Mouse (Mus musculus) MEL (cell line): ENCODE results near the gene 1700042G07Rik. TPM values are rescaled to one million over a fixed set of nuclear protein-coding genes. Genes with fewer than 3 reads are reported as not detected.
A peak's percentile ranks its signal among the peaks of the same experiment; 100 is the strongest.

ENCODE experiments used
- DNase-seq: peaks from one replicate; pipeline ENCODE4 v3.0.0; 2011; ENCODE audit warnings: low read depth, low spot score
- H3K27ac ChIP-seq: 2 replicates; pipeline ENCODE4 v1.5.1; 2012; ENCODE audit warnings: low read depth, mild to moderate bottlenecking, control low read depth, low read length, moderate library complexity; ENCODE audit not compliant: control insufficient read depth
- H3K27me3 ChIP-seq, 2 experiments: fragments of 150-350 bp in 1 of 2; sonication (generic) in 1 of 2; 2 replicates each; pipeline ENCODE4 v1.6.1; 2012; ENCODE audit warnings: low read length in 2 of 2, mild to moderate bottlenecking in 2 of 2, improper control_type of control experiment in 1 of 2, moderate library complexity in 1 of 2; ENCODE audit not compliant: insufficient read depth in 2 of 2, control insufficient read depth in 1 of 2
- H3K36me3 ChIP-seq, 2 experiments: 2 replicates each; pipeline ENCODE4 v1.6.1; 2012 to 2014; ENCODE audit warnings: low read length in 2 of 2, improper control_type of control experiment in 1 of 2, inconsistent platforms in 1 of 2, mild to moderate bottlenecking in 1 of 2; ENCODE audit not compliant: insufficient read depth in 2 of 2, control insufficient read depth in 1 of 2
- H3K4me1 ChIP-seq, 2 experiments: fragments of 150-350 bp in 1 of 2; sonication (generic) in 1 of 2; 2 replicates each; pipeline ENCODE4 v1.6.1; 2012; ENCODE audit warnings: low read length in 2 of 2, improper control_type of control experiment in 1 of 2, mild to moderate bottlenecking in 1 of 2; ENCODE audit not compliant: insufficient read depth in 2 of 2, control insufficient read depth in 1 of 2
- H3K4me3 ChIP-seq, 2 experiments: fragments of 150-350 bp in 1 of 2; sonication (generic) in 1 of 2; 2 replicates each; pipeline ENCODE4 v1.5.1; 2012; ENCODE audit warnings: low read depth in 2 of 2, low read length in 2 of 2, mild to moderate bottlenecking in 2 of 2, moderate library complexity in 2 of 2, control low read depth in 1 of 2, improper control_type of control experiment in 1 of 2; ENCODE audit not compliant: control insufficient read depth in 1 of 2, insufficient read depth in 1 of 2
- H3K79me2 ChIP-seq: 2 replicates; pipeline ENCODE4 v1.6.1; 2012; ENCODE audit warnings: mild to moderate bottlenecking, low read length, moderate library complexity; ENCODE audit not compliant: control insufficient read depth, poor library complexity, insufficient read depth
- H3K9ac ChIP-seq: 2 replicates; pipeline ENCODE4 v1.6.1; 2012; ENCODE audit warnings: low read depth, mild to moderate bottlenecking, control low read depth, low read length, moderate library complexity; ENCODE audit not compliant: control insufficient read depth, poor library complexity, severe bottlenecking
- H3K9me3 ChIP-seq: fragments of 150-350 bp; sonication (generic); replicated peaks from 2 replicates; pipeline ENCODE4 v1.6.1; 2012; ENCODE audit warnings: mild to moderate bottlenecking, low read length, improper control_type of control experiment, moderate library complexity; ENCODE audit not compliant: insufficient read depth
- CHD2 ChIP-seq: IDR thresholded peaks from 2 replicates; pipeline ENCODE4 v1.6.1; 2011; ENCODE audit warnings: low read length, improper control_type of control experiment
- CTCF ChIP-seq, 3 experiments: IDR thresholded peaks in 2 of 3; conservative IDR thresholded peaks in 1 of 3; 2 replicates each; pipeline ENCODE4 v1.5.1; 2011 to 2012; ENCODE audit warnings: low read length in 3 of 3, low read depth in 2 of 3, mild to moderate bottlenecking in 2 of 3, improper control_type of control experiment in 1 of 3, inconsistent platforms in 1 of 3, mixed read lengths in 1 of 3, moderate library complexity in 1 of 3; ENCODE audit not compliant: control insufficient read depth in 1 of 3, insufficient read depth in 1 of 3, poor library complexity in 1 of 3, severe bottlenecking in 1 of 3
- E2F4 ChIP-seq: IDR thresholded peaks from 2 replicates; pipeline ENCODE4 v1.6.1; 2011; ENCODE audit warnings: low read depth, low read length, improper control_type of control experiment, borderline replicate concordance
- ELF1 ChIP-seq: IDR thresholded peaks from 2 replicates; pipeline ENCODE4 v1.6.1; 2014; ENCODE audit warnings: low read depth, mild to moderate bottlenecking, inconsistent platforms, low read length, improper control_type of control experiment, moderate library complexity
- EP300 ChIP-seq, 2 experiments: IDR thresholded peaks; 2 replicates each; pipeline ENCODE4 v1.6.1; 2011; ENCODE audit warnings: improper control_type of control experiment in 2 of 2, low read length in 2 of 2, low read depth in 1 of 2, mild to moderate bottlenecking in 1 of 2
- ETS1 ChIP-seq: IDR thresholded peaks from 2 replicates; pipeline ENCODE4 v1.6.1; 2012; ENCODE audit warnings: low read depth, mild to moderate bottlenecking, inconsistent platforms, low read length, improper control_type of control experiment, moderate library complexity
- GABPA ChIP-seq: IDR thresholded peaks from 2 replicates; pipeline ENCODE4 v1.6.1; 2012; ENCODE audit warnings: low read depth, mild to moderate bottlenecking, inconsistent platforms, low read length, improper control_type of control experiment, moderate library complexity
- GATA1 ChIP-seq: IDR thresholded peaks from 2 replicates; pipeline ENCODE4 v1.6.1; 2011; ENCODE audit warnings: low read depth, low read length, improper control_type of control experiment
- HCFC1 ChIP-seq: IDR thresholded peaks from 2 replicates; pipeline ENCODE4 v1.6.1; 2012; ENCODE audit warnings: low read depth, mild to moderate bottlenecking, inconsistent platforms, low read length, improper control_type of control experiment, moderate library complexity
- JUND ChIP-seq: IDR thresholded peaks from 2 replicates; pipeline ENCODE4 v1.6.1; 2011; ENCODE audit warnings: low read depth, mild to moderate bottlenecking, improper control_type of control experiment, low read length
- KAT2A ChIP-seq: conservative IDR thresholded peaks from 2 replicates; pipeline ENCODE4 v1.6.1; 2012; ENCODE audit warnings: low read depth, low read length, improper control_type of control experiment, inconsistent platforms
- MAZ ChIP-seq: IDR thresholded peaks from 2 replicates; pipeline ENCODE4 v1.6.1; 2012; ENCODE audit warnings: low read depth, mild to moderate bottlenecking, inconsistent platforms, low read length, improper control_type of control experiment
- MEF2A ChIP-seq: IDR thresholded peaks from 2 replicates; pipeline ENCODE4 v1.6.1; 2014; ENCODE audit warnings: low read depth, mild to moderate bottlenecking, inconsistent platforms, low read length, improper control_type of control experiment; ENCODE audit not compliant: poor library complexity, insufficient replicate concordance, severe bottlenecking; ENCODE audit errors: extremely low read depth
- MXI1 ChIP-seq: IDR thresholded peaks from 2 replicates; pipeline ENCODE4 v1.6.1; 2011; ENCODE audit warnings: mild to moderate bottlenecking, low read depth, low read length, improper control_type of control experiment
- MYB ChIP-seq: IDR thresholded peaks from 2 replicates; pipeline ENCODE4 v1.6.1; 2011; ENCODE audit warnings: mild to moderate bottlenecking, low read depth, low read length, improper control_type of control experiment
- MYC ChIP-seq: IDR thresholded peaks from 2 replicates; pipeline ENCODE4 v1.6.1; 2011; ENCODE audit warnings: low read depth, mild to moderate bottlenecking, low read length, improper control_type of control experiment, moderate library complexity
- NELFE ChIP-seq: IDR thresholded peaks from 2 replicates; pipeline ENCODE4 v1.6.1; 2011; ENCODE audit warnings: low read depth, low read length, improper control_type of control experiment
- NRF1 ChIP-seq: IDR thresholded peaks from 2 replicates; pipeline ENCODE4 v1.6.1; 2014; ENCODE audit warnings: low read depth, mild to moderate bottlenecking, inconsistent platforms, low read length, improper control_type of control experiment, moderate library complexity; ENCODE audit not compliant: poor library complexity, insufficient read depth, severe bottlenecking
- POLR2A ChIP-seq, 2 experiments: IDR thresholded peaks; 2 replicates each; pipeline ENCODE4 v1.6.1; 2011 to 2012; ENCODE audit warnings: low read length in 2 of 2, mild to moderate bottlenecking in 2 of 2, control low read depth in 1 of 2, improper control_type of control experiment in 1 of 2, low read depth in 1 of 2, moderate library complexity in 1 of 2; ENCODE audit not compliant: control insufficient read depth in 1 of 2, insufficient read depth in 1 of 2, poor library complexity in 1 of 2
- POLR2AphosphoS2 ChIP-seq: IDR thresholded peaks from 2 replicates; pipeline ENCODE4 v1.6.1; 2011; ENCODE audit warnings: low read length, improper control_type of control experiment
- RCOR1 ChIP-seq: IDR thresholded peaks from 2 replicates; pipeline ENCODE4 v1.6.1; 2012; ENCODE audit warnings: low read depth, mild to moderate bottlenecking, inconsistent platforms, low read length, improper control_type of control experiment
- SIN3A ChIP-seq: IDR thresholded peaks from 2 replicates; pipeline ENCODE4 v1.6.1; 2012; ENCODE audit warnings: low read length, improper control_type of control experiment, inconsistent platforms
- SMC3 ChIP-seq: IDR thresholded peaks from 2 replicates; pipeline ENCODE4 v1.6.1; 2011; ENCODE audit warnings: low read depth, low read length, improper control_type of control experiment
- TBP ChIP-seq: IDR thresholded peaks from 2 replicates; pipeline ENCODE4 v1.8.0; 2011; ENCODE audit warnings: low read depth, low read length, improper control_type of control experiment
- TCF12 ChIP-seq: IDR thresholded peaks from 2 replicates; pipeline ENCODE4 v1.6.1; 2014; ENCODE audit warnings: low read depth, mild to moderate bottlenecking, inconsistent platforms, low read length, improper control_type of control experiment, moderate library complexity
- UBTF ChIP-seq: IDR thresholded peaks from 2 replicates; pipeline ENCODE4 v1.6.1; 2012; ENCODE audit warnings: low read depth, mild to moderate bottlenecking, inconsistent platforms, low read length, improper control_type of control experiment, moderate library complexity, borderline replicate concordance; ENCODE audit not compliant: insufficient read depth
- USF2 ChIP-seq, 2 experiments: IDR thresholded peaks; 2 replicates each; pipeline ENCODE4 v1.6.1; 2011 to 2012; ENCODE audit warnings: improper control_type of control experiment in 2 of 2, low read length in 2 of 2, borderline replicate concordance in 1 of 2, inconsistent platforms in 1 of 2, low read depth in 1 of 2, mild to moderate bottlenecking in 1 of 2; ENCODE audit not compliant: insufficient read depth in 1 of 2
- ZC3H11A ChIP-seq: IDR thresholded peaks from 2 replicates; pipeline ENCODE4 v1.6.1; 2012; ENCODE audit warnings: low read depth, mild to moderate bottlenecking, inconsistent platforms, low read length, improper control_type of control experiment
- ZKSCAN1 ChIP-seq: IDR thresholded peaks from 2 replicates; pipeline ENCODE4 v1.6.1; 2012; ENCODE audit warnings: low read depth, mild to moderate bottlenecking, inconsistent platforms, low read length, improper control_type of control experiment, moderate library complexity
- ZMIZ1 ChIP-seq: IDR thresholded peaks from 2 replicates; pipeline ENCODE4 v1.6.1; 2012; ENCODE audit warnings: low read depth, mild to moderate bottlenecking, inconsistent platforms, low read length, improper control_type of control experiment, moderate library complexity
- ZNF384 ChIP-seq: IDR thresholded peaks from 2 replicates; pipeline ENCODE4 v1.6.1; 2012; ENCODE audit warnings: low read depth, mild to moderate bottlenecking, inconsistent platforms, low read length, improper control_type of control experiment
- polyA plus RNA-seq, 2 experiments: library from polyadenylated mRNA; stranded (reverse) in 1 of 2; unstranded in 1 of 2; fragments of >175 nt in 1 of 2; fragments of >200 nt in 1 of 2; gene quantifications; 2 replicates each; pipeline versions ENCODE4 v1.2.1 to v1.2.4; 2012; ENCODE audit warnings: low replicate concordance in 2 of 2, low read depth in 1 of 2; ENCODE audit not compliant: insufficient read length in 2 of 2, insufficient read depth in 1 of 2, missing spikeins in 1 of 2
- total RNA-seq: library from RNA; depleted of rRNA; stranded (reverse); fragments of 300-350 nt; gene quantifications from 2 replicates; pipeline ENCODE4 v1.2.3, GENCODE M21; 2012

1700042G07Rik gene
- total and polyA plus RNA-seq, 3 experiments: not detected

- no peaks in the 10 kb centered on the region for H3K27me3 ChIP-seq
- no peak for TF ChIP-seq JUND
- no peak for TF ChIP-seq SIN3A
- no peak for TF ChIP-seq TBP
- TF ChIP-seq KAT2A: no peak
- no peak for TF ChIP-seq ZNF384
- TF ChIP-seq MEF2A: no peak
- no peak for TF ChIP-seq NELFE
- TF ChIP-seq SMC3: no peak
- no peak for TF ChIP-seq POLR2AphosphoS2
- TF ChIP-seq UBTF: no peak
- no peak for TF ChIP-seq GABPA
- no peak for TF ChIP-seq RCOR1
- no peak for TF ChIP-seq ELF1
- TF ChIP-seq MAZ: no peak
- no peak for TF ChIP-seq TCF12
- TF ChIP-seq CHD2: no peak
- no peak for TF ChIP-seq ZMIZ1
- no peak for TF ChIP-seq HCFC1
- TF ChIP-seq CTCF (IDR thresholded peaks at IDR 0.05 in 2 of 3, conservative IDR thresholded peaks at IDR 0.05 in 1 of 3; ENCODE audit: control insufficient read depth in 1 of 3, insufficient read depth in 1 of 3, low read depth in 2 of 3, low read length in 3 of 3, poor library complexity in 1 of 3, severe bottlenecking in 1 of 3): no peak
- no peak for TF ChIP-seq NRF1
- H3K27ac ChIP-seq: peak overlapping the region; percentile 92; the same call in 1 of the 2 replicates
- H3K4me3 ChIP-seq: peak overlapping the region; percentile 75 to 96
- peak; percentile 44 for DNase-seq
- H3K4me1 ChIP-seq: peaks cover 4 to 8% of the 10 kb centered on the region in 2 experiments; a peak in 3 of 4 replicates
- peak overlapping the region; percentile 95 for H3K9ac ChIP-seq
- H3K36me3 ChIP-seq: peaks cover 0 to 8% of the 10 kb centered on the region in 2 experiments; a peak in 2 of 4 replicates
- H3K79me2 ChIP-seq: peaks cover 4% of the 10 kb centered on the region; the same call in 1 of the 2 replicates
- H3K9me3 ChIP-seq: no peaks in the 10 kb centered on the region
Measured at GRCm38 (mm10) chr4:116220071-116220650, 47.0 kb downstream of the 1700042G07Rik start.

GRCm38 (mm10) chr4:116220780-116221139 lies 47.6 kb downstream of the 1700042G07Rik start:
- H3K4me1 ChIP-seq: peaks cover 4 to 8% of the 10 kb centered on the region in 2 experiments; a peak in 3 of 4 replicates
- peaks cover 0 to 8% of the 10 kb centered on the region in 2 experiments; a peak in 2 of 4 replicates for H3K36me3 ChIP-seq
- H3K27ac ChIP-seq: peak overlapping the region; percentile 92
- TF ChIP-seq ETS1: no peak
- TF ChIP-seq SIN3A: no peak
- TF ChIP-seq MYB: no peak
- TF ChIP-seq UBTF: no peak
- no peak for TF ChIP-seq ZNF384
- no peak for TF ChIP-seq EP300 (IDR thresholded peaks at IDR 0.05; ENCODE audit: low read depth in 1 of 2, low read length in 2 of 2)
- TF ChIP-seq GABPA: no peak
- TF ChIP-seq E2F4: no peak
- TF ChIP-seq NELFE: peak; percentile 64
- no peak for TF ChIP-seq RCOR1
- no peak for TF ChIP-seq JUND
- no peak for TF ChIP-seq USF2 (IDR thresholded peaks at IDR 0.05; ENCODE audit: borderline replicate concordance in 1 of 2, insufficient read depth in 1 of 2, low read depth in 1 of 2, low read length in 2 of 2)
- TF ChIP-seq ZC3H11A: no peak
- TF ChIP-seq POLR2A (IDR thresholded peaks at IDR 0.05; ENCODE audit: control insufficient read depth in 1 of 2, insufficient read depth in 1 of 2, low read depth in 1 of 2, low read length in 2 of 2, poor library complexity in 1 of 2): peak in 1 of 2 experiments; percentile 70
- no peak for TF ChIP-seq MYC
- peak; percentile 33; the same call in 1 of the 2 replicates for TF ChIP-seq MXI1
- TF ChIP-seq ELF1: 0 out of 2 replicates have a peak, but pooled peaks have one; percentile 36
- no peak for TF ChIP-seq ZKSCAN1
- no peak for TF ChIP-seq GATA1
- TF ChIP-seq CTCF (IDR thresholded peaks at IDR 0.05 in 2 of 3, conservative IDR thresholded peaks at IDR 0.05 in 1 of 3; ENCODE audit: control insufficient read depth in 1 of 3, insufficient read depth in 1 of 3, low read depth in 2 of 3, low read length in 3 of 3, poor library complexity in 1 of 3, severe bottlenecking in 1 of 3): no peak

More at GRCm38 (mm10) chr4:116220780-116221139, 47.6 kb downstream of the 1700042G07Rik start:
- Histone ChIP-seq H3K4me3 (peak overlapping the region; percentile 75 to 96), H3K9me3 (no peaks in the 10 kb centered on the region), H3K27me3 (no peaks in the 10 kb centered on the region), H3K79me2 (peaks cover 4% of the 10 kb centered on the region; the same call in 1 of the 2 replicates), H3K9ac (peak overlapping the region; percentile 95)
- DNase-seq: no peak
